Mouse (Mus musculus) brain, embryonic 14.5 days (tissue): ENCODE data around the gene Hist2h2ab.

Experiments
- CTCF ChIP-seq: fragments of 200-500 bp; IDR thresholded peaks from 2 replicates; pipeline ENCODE4 v1.5.1; 2012; ENCODE audit warnings: inconsistent platforms, mild to moderate bottlenecking, moderate library complexity, borderline replicate concordance; ENCODE audit not compliant: insufficient read depth, insufficient read length; ENCODE audit errors: extremely low read depth
- POLR2A ChIP-seq: fragments of 200-500 bp; IDR thresholded peaks from 2 replicates; pipeline ENCODE4 v1.6.1; 2012; ENCODE audit warnings: mild to moderate bottlenecking, inconsistent platforms, borderline replicate concordance; ENCODE audit not compliant: poor library complexity, insufficient read depth, insufficient read length, severe bottlenecking; ENCODE audit errors: extremely low read depth

DNA sequence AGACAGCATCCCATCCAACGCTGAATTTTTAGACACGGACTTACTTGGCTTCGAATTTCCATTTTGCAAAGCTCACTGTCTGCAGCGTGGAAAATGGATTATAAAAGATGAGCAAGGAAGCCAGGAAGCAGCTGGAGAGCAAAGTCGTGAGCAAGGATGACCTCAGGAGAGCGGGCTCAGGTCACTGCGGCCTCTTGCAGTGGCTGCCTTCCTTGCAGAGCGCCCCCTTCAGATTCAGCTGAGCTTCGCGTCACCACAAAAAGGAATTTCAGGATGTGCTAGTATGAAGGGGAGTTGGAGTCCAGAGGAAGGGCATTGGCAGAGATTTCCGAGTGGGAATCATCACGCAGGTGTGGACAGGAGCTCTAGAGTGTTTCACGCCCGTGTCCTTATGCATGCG, 10.4 kb upstream of the Hist2h2ab start:
- no peak for TF ChIP-seq POLR2A
- TF ChIP-seq CTCF: peak; percentile 16; the same call in 1 of the 2 replicates
